Mouse (Mus musculus) CD4-positive, CD25-positive, alpha-beta regulatory T cell, adult 4 months (primary cell): Measurements from ENCODE around the gene Sall4. TPM values are rescaled to one million over a fixed set of nuclear protein-coding genes. Genes with fewer than 3 reads are reported as not detected.
"Not testable (repeated sequence)": the region's sequence is repeated elsewhere in the genome, so short reads cannot be mapped to it uniquely, and the experiment has no call there.

ENCODE experiments used
- ATAC-seq: one replicate; pipeline ENCODE4 v1.8.0; 2017
- polyA plus RNA-seq, 2 experiments: library from polyadenylated mRNA; unstranded; fragments of 100-300 nt; shearing (Covaris generic); gene quantifications; one replicate each; pipeline ENCODE4 v1.2.1; 2017

Gene Sall4
- polyA plus RNA-seq, 2 experiments from 2014 or later: 0.23 TPM; not detected in 1

DNA sequence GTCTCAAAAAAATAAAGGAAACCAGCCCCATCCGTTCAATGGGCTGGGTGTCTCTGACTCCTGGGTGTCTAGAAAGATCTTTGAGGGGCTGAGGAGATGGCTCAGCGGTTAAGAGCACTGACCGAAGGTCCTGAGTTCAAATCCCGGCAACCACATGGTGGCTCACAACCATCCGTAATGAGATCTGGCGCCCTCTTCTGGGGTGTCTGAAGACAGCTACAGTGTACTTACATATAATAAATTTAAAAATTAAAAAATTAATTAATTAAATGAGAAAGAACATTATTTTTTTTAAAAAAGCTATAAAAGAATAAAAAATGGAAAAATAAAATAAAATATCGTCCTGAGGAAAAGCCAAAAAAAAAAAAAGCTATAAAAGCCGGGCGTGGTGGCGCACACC lies 23.3 kb downstream of the Sall4 start:
- ATAC-seq: not testable (repeated sequence)

- ATAC-seq: peak; percentile 8
Measured at GRCm38 (mm10) chr2:168742649-168743048, 25.1 kb downstream of the Sall4 start.

- peak; percentile 67 for ATAC-seq
Measured at GRCm38 (mm10) chr2:168742059-168742627, 25.6 kb downstream of the Sall4 start, which contains the start of gene Atp9a. Gene Atp9a, minus strand, starts transcription at chr2:168742409.

DNA sequence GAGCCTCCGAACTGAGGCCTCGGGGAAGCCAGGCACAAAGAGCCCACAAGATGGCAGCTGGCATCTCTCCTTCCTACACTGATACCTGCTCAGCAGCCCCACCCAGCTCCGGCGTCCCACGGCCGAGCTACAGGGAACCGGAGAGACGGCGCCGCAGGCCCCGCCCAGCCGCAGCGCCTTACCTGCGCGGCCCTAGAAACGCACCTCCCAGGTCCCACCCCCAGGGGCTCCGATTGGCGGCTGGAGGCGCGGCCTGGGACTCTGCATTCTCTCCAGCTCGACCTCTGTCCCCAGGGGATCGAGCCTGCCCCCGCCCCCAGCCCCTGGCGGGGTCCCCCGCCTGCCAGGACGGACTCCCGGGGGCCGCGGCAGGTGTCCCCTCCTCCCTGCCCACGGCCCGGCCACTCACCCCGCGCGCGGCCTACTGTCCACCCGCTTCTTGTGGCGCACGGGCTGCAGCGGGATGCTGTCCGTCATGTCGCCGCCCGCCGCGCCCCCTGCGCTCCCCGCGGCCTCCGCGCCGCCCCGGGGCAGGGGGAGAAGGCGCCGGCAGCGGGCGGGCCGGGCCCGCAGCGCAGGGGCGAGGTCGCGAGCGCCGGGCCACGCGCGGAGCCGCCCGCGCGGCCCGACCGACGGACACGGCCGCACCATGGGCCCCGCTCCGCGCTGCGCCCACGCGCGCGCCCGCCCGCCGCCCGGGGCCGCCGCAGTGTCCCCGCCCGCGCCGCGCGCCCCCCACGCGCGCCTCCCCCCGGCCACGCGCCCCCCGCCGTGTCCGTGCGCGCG lies 26.3 kb downstream of the Sall4 start:
- peak; percentile 70 for ATAC-seq

GRCm38 (mm10) chr2:168740496-168740895 lies 27.2 kb downstream of the Sall4 start:
- no peak for ATAC-seq

DNA sequence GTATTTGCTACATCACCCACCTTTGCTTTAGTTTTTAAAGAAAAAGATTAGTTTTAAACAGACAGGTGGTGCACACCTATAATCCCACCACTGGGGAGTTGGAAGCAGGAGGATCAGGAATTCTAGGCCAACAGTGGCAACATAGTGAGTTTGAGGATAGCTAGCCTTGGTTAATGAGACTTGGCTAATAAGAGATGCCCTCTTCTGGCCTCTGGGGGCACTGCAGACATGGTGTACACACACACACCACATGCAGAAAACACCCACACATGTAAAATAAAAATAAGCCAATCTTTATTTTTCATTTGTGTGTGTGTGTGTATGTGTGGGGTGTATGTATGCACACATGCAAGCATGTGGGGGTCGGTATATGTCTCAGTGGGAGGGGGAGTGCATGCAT lies 28.9 kb downstream of the Sall4 start:
- no peak for ATAC-seq

- no peak for ATAC-seq
Measured at GRCm38 (mm10) chr2:168737878-168738277, 29.9 kb downstream of the Sall4 start.

DNA sequence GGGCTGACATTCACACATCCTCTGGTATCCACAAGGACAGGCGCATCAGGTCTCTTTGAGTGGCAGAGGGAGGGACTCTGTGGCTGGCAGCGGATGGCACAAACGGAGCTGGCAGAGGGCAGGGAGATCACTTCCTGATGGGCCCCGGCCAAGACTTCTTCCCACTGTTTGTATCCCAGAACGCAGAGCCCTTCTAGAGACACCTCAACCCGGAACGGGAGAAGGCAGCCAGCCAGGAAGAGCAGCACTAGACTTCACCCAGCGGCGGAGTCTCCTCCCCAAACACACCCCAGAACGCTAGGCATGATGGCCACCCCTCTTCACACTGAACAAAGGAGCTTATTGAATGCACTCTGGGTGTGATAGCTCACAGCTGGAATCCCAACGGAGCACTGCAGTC lies 33.7 kb downstream of the Sall4 start:
- no peak for ATAC-seq

- ATAC-seq: no peak
Measured at GRCm38 (mm10) chr2:168731258-168731657, 36.5 kb downstream of the Sall4 start.

DNA sequence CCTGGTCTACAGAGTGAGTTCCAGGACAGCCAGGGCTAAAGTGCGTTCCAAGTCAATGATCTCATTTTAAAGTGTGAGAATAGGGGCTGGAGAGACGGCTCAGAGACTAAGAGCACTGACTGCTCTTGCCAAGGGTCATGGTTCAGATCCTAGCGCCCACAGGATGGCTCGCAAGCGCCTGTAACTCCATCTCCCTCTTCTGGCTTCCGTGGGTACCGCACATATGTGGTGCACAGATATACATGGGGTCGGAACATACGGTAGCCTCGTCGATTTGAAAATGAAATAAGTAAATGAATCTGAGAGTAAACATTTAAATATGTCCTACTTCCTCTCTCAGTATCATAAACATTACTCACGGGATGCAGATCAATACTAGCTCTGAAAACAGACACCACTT lies 38.0 kb downstream of the Sall4 start:
- ATAC-seq: no peak

DNA sequence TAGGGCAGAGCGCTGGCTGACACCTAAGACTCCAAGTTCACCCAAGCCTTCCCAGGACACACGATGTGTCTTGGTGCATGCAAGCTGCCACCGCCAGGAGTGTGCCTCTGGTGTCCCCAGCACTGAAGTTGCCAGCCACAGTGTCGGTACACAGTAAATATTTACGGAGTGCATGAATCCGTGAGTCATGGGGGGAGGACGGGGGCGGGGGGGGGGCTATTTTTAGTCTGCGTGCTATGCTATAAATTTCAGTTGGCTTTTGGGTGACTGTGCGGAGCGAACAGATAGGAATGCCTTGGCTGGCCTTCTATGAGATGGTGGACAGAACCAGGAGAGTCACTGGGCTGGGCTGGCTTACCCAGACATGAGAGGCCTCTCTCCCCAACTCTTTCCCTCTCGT lies 39.7 kb downstream of the Sall4 start:
- ATAC-seq: no peak

GRCm38 (mm10) chr2:168726007-168726406 lies 41.7 kb downstream of the Sall4 start:
- no peak for ATAC-seq

- ATAC-seq: no peak
Measured at GRCm38 (mm10) chr2:168721313-168721712, 46.4 kb downstream of the Sall4 start.

DNA sequence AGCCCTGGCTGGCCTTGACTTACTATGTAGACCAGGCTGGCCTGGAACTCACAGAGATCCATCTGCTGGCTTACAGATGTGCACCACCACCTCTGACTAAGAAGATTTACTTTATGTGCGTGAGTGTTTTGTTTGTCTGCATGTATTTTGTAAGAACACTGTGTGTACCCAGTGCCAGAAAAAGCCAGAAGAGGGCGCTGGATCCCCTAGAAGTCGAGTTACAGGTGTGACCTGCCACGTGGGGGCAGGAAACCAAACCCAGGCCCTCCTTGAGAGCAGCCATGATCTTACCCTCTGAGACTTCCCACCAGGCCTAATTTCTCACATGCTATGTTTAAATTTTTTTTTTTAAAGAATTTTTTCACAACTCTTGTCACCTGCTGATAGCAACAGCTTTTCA lies 48.0 kb downstream of the Sall4 start:
- no peak for ATAC-seq

DNA sequence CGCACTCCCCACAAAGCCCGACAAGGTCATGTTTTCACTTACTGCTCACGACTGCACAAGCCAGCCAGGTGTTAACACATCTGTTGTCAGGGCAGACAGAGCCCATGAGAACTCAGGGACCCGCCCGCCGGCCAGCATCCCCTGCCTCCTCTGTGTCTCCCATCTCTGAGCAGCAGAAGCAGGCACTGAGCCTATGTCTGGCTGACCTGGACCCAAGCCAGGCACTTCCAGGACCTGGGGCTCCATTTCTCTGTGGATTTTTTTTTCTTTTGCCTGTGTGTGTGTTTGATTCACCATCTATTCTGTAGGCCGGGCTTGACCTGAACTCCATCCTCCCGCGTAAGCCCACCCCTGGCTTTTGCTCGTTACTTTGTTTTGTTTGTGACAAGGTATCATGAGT lies 49.0 kb downstream of the Sall4 start:
- no peak for ATAC-seq

DNA sequence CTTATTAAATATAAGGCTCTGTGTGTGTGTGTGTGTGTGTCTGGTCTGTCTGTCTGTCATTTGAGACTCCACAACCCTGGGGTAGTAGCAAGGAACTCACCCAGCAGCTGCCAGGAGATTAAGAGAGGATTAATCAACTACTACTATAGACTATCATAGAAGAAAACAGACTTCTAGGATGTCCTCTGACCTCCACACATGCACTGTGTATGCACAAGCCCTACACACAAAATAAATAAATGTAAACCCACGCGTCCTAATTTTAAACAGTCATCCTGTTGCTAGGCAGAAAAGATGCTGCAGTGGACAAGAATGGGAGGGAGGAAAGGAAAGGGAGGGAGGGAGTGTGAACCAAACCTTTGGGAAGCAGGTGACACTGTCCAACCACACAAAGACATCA lies 49.5 kb downstream of the Sall4 start:
- ATAC-seq: no peak

DNA sequence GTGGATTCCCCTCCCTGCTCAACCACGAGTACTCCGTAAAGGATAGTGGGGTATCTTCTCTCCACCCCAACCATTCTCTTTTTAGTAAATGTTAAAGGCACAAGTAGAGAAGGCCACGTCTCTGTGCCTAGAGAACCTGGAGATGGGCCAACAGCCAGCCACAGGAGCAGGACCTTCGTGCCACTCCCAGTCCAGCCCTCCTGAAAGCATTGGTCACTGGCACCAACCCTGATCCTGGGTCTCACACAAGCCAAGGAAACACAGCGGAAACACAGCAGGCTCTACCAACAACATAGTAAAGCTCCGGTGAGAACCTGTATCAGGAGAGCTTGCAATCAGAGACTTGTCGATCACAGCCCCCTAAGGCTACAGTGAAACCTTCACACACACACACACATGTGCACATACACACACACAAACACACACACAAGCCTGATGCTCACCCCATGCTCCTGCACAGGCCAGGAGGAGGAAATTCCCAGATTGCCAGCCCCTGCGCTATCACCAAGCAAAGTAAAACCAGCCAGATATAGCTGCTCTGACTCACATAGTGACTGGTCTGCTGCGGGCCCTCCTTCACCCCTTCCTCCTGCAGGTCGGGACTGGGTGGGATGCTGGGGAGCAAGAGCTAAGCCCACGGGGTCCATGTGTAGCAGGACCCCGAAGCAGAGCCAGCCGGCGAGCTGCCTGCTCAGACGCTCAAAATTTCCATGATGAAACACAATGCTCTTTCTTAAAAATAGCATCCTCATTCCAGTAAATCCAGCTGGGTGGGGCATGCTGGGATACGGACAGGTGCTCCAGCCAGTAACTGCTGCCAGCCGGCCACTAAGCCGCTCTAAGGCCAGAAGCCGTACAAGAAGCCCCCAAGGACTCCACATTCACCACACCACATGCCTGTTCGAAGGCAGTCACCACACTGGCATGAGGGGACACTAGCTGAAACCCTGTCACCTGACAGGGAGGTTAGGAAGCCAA lies 55.3 kb downstream of the Sall4 start:
- no peak for ATAC-seq

GRCm38 (mm10) chr2:168710979-168711378 lies 56.8 kb downstream of the Sall4 start:
- ATAC-seq: no peak

- no peak for ATAC-seq
Measured at GRCm38 (mm10) chr2:168707766-168708165, 60.0 kb downstream of the Sall4 start.

DNA sequence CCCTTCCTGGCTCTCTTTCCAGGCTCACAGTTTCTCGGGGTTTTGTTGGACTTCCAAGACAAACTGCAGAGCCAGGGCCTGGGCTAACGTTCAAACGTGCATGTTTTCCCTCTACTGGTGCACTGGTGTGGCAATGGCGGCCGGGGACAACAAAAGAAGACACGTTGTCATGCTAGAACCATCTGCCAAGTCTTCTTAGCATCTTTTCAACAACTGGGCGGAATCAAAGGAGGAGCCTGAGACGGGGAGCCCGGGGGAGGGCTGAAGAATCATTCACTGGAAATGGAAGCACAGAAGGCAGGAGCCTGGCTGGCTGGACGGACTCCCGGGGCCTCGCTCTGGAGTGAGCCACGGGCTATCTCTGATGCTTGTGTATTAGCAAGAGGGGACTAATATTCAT lies 65.5 kb downstream of the Sall4 start:
- no peak for ATAC-seq
